In the genomic region with DNA sequence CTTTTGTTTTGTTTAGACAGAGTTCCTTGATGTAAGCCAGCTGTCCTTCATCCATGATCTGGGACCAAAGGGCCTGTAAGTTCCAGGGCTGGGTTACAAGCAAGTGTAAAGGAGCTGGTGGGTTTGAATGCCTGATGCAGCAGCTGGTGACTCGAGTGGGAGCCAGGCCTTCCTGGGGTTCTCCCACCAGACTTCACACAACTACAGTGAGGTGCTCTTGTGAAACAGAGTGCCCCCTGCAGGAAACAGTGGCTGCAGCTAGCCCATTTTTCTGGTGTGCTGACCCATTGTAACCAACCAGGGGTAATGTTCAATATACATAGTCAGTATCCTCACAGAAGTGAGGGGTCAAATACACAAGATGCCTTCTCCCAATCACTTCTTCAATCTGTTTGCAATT, we compare ENCODE assay signal across 10 mouse cellular contexts.
DNase-seq lines count a peak whose midpoint lies in the region; ATAC-seq and TF ChIP-seq lines count a peak whose summit lies in the region.
"Had no signal": no experiment of that assay in that cellular context is flagged by ENCODE, and none has a peak within 500 bp of the region (broad histone marks: within the 10 kb centered on the region; RNA-seq: fewer than 3 reads in every experiment).

No protein-coding gene starts in this region.

- H3K4me3 ChIP-seq in left cerebral cortex, adult 2 months, result no peak overlapping the region
- H3K4me3 ChIP-seq: neural tube, embryonic 12.5 days had no signal

- no peak for ATAC-seq in erythroid progenitor cell, adult 5-6 weeks (replicated peaks; ENCODE audit: low FRiP score, poor library complexity, severe bottlenecking)

- H3K27ac ChIP-seq in left cerebral cortex, adult 2 months, result no peak overlapping the region
- H3K27ac ChIP-seq: neural tube, embryonic 12.5 days had no signal

- peak; percentile 8 to 15 for DNase-seq in cerebellum, postnatal 10 days
- DNase-seq in cerebellum, adult 9-11 months, result no peak
- DNase-seq in left cerebral cortex, adult 2 months (ENCODE audit: extremely low spot score in 1 of 2, low spot score in 2 of 2), result peak in 1 of 2 experiments; percentile 20
- DNase-seq in left cerebral cortex, adult 11 months (ENCODE audit: low spot score), result no peak
- DNase-seq in heart, adult 8-10 months (ENCODE audit: low spot score), result peak; percentile 30
- DNase-seq in lung, postnatal 4 days, result peak; percentile 43 to 69
- DNase-seq in spleen, postnatal 36 days (ENCODE audit: low spot score in 2 of 2), result no peak
- DNase-seq: adrenal gland, postnatal 10 days had no signal

- peak; percentile 49 for TF ChIP-seq CTCF in left cerebral cortex, adult 2 months (IDR thresholded peaks at IDR 0.05)

- intact Hi-C loops in left cerebral cortex, adult 2 months (cut with DNase I), result loop anchor here (1.0 kb wide), 1 partner anchor 55 kb away; no protein-coding TSS in a partner anchor

Comparison
In these comparisons a context has a peak if more than half of its experiments do, and no peak if none do; other contexts are left out.
1. DNase-seq: peak in cerebellum, postnatal 10 days (2 of 2), heart, adult 8-10 months (single experiment) and lung, postnatal 4 days (2 of 2); none in cerebellum, adult 9-11 months (single experiment), left cerebral cortex, adult 11 months (single experiment) and spleen, postnatal 36 days (0 of 2).